Mouse (Mus musculus): ENCODE results near the gene Gm21970. TPM values are rescaled to one million over a fixed set of nuclear protein-coding genes. Genes with fewer than 3 reads are reported as not detected.

Gm21970 gene
- not detected for total RNA-seq (2023)

GRCm38 (mm10) chr16:91391421-91391820 lies at the start of gene Gm21970:
TSS of gene Gm21970 (plus strand) at chr16:91391721.

GRCm38 (mm10) chr16:91372577-91373472 lies 18.7 kb upstream of the Gm21970 start, which contains the start of gene Ifnar2:
TSS of gene Ifnar2 (plus strand) at chr16:91372783.

GRCm38 (mm10) chr16:91405640-91406584 lies 14.4 kb downstream of the Gm21970 start, which contains the start of gene Il10rb:
TSS of gene Il10rb (plus strand) at chr16:91406164.

Other genes starting within 250 kb of the Gm21970 start
- gene Olig2, start 166.3 kb upstream of the Gm21970 start, total RNA-seq (2023), result not detected
- gene Olig1, start 121.9 kb upstream of the Gm21970 start, total RNA-seq (2023), result not detected
- gene Ifnar2, start 18.9 kb upstream of the Gm21970 start, total RNA-seq (2023), result 10 to 100 TPM; 67.1 to 76.7 TPM
- gene Il10rb, start 14.4 kb downstream of the Gm21970 start, total RNA-seq (2023), result 10 to 100 TPM; 67.7 to 71.1 TPM
- 100 to 1,000 TPM; 133 to 142 TPM for gene Ifnar1, start 93.5 kb downstream of the Gm21970 start, total RNA-seq (2023)
- 10 to 100 TPM; 43.3 to 52.4 TPM for gene Ifngr2, start 155.4 kb downstream of the Gm21970 start, total RNA-seq (2023)
- 10 to 100 TPM; 17.7 to 19.1 TPM for gene Tmem50b, start 206.1 kb downstream of the Gm21970 start, total RNA-seq (2023)
- gene Dnajc28, start 227.3 kb downstream of the Gm21970 start, total RNA-seq (2023), result 1 to 10 TPM; 1.2 to 1.8 TPM

Data from T-cell, adult 66 days (primary cell).